Mouse (Mus musculus) heart, postnatal 0 days (tissue): ENCODE measurements at regions not wholly inside any gene's neighbourhood (a gene's known extent, or its start where the extent isn't known, plus 50 kb on each side); places are given as distances from the start of the nearest gene placed in this dataset.

Source experiments
- CTCF ChIP-seq: IDR thresholded peaks from 2 replicates; pipeline ENCODE4 v1.5.1; 2016; ENCODE audit warnings: antibody characterized with exemption, control low read depth, low read depth
- EP300 ChIP-seq: IDR thresholded peaks from 2 replicates; pipeline ENCODE4 v1.6.1; 2016; ENCODE audit warnings: antibody characterized with exemption, low read depth

DNA sequence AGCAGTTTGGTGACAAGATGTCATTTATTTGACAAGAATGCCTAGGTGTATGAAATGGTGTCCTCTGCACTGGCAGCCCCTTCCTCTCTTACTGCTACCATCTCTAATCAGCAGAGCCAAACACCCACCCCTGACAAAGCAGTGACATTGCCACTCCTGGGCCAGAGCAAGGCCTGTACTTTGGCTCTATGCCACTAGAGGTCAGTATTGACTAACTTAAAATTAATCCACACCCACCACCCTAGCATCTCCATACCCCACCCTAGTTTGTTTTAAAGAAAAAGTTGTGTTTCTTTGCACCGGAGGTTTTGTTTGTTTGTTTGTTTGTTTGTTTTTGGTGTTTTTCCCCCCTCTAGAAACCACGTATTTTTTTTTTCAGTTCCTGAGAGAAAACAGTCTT, 231.7 kb downstream of the Poteg start:
- peak; percentile 61 for TF ChIP-seq CTCF
- no peak for TF ChIP-seq EP300
